Mouse (Mus musculus) C2C12 (cell line): ENCODE results near the gene Samd1.

ENCODE experiments used
- CTCF ChIP-seq: IDR thresholded peaks from one replicate; pipeline ENCODE4 v1.5.1; 2011; ENCODE audit not compliant: control insufficient read depth, insufficient read depth, insufficient read length
- USF1 ChIP-seq: IDR thresholded peaks from one replicate; pipeline ENCODE4 v1.6.1; 2011; ENCODE audit warnings: low read depth, mild to moderate bottlenecking, control low read depth, moderate library complexity

GRCm38 (mm10) chr8:83999057-83999705 is 1.7 kb downstream of the Samd1 start:
- TF ChIP-seq CTCF = no peak
- no peak for TF ChIP-seq USF1
